ENCODE assay signal across 7 mouse cellular contexts in genomic region chr15:26673239-26673859, GRCm38 (mm10).
DNase-seq lines count a peak whose midpoint lies in the region; ATAC-seq and TF ChIP-seq lines count a peak whose summit lies in the region.

No protein-coding gene starts in this region.

- H3K4me2 ChIP-seq in hindbrain, embryonic 14.5 days (replicated peaks): no peak overlapping the region
- no peak overlapping the region for H3K4me2 ChIP-seq in hindbrain, embryonic 12.5 days (replicated peaks)
- no peak overlapping the region for H3K4me2 ChIP-seq in forebrain, postnatal 0 days (ENCODE audit: low read depth)

- H3K27ac ChIP-seq in hindbrain, embryonic 14.5 days: no peak overlapping the region
- no peak overlapping the region for H3K27ac ChIP-seq in hindbrain, embryonic 12.5 days
- no peak overlapping the region for H3K27ac ChIP-seq in forebrain, postnatal 0 days (ENCODE audit: low read depth, low read length)
- no peak overlapping the region for H3K27ac ChIP-seq in heart, embryonic 10.5 days

- H3K36me3 ChIP-seq in hindbrain, embryonic 14.5 days (replicated peaks; ENCODE audit: control insufficient read depth, insufficient read depth): no peaks in the 10 kb centered on the region
- no peaks in the 10 kb centered on the region for H3K36me3 ChIP-seq in hindbrain, embryonic 12.5 days
- H3K36me3 ChIP-seq in forebrain, postnatal 0 days (ENCODE audit: insufficient read depth): no peaks in the 10 kb centered on the region
- no peaks in the 10 kb centered on the region for H3K36me3 ChIP-seq in heart, embryonic 10.5 days

- no peak overlapping the region for H3K4me3 ChIP-seq in hindbrain, embryonic 14.5 days (replicated peaks; ENCODE audit: low read length)
- no peak overlapping the region for H3K4me3 ChIP-seq in hindbrain, embryonic 12.5 days
- no peak overlapping the region for H3K4me3 ChIP-seq in forebrain, postnatal 0 days (ENCODE audit: low read depth, low read length)
- no peak overlapping the region for H3K4me3 ChIP-seq in heart, embryonic 10.5 days

- ATAC-seq in hindbrain, embryonic 14.5 days (ENCODE audit: low FRiP score): peak; percentile 43; the same call in 1 of the 2 replicates
- no peak for ATAC-seq in hindbrain, embryonic 12.5 days (ENCODE audit: low FRiP score)
- ATAC-seq in forebrain, postnatal 0 days: no peak

- H3K9ac ChIP-seq in hindbrain, embryonic 14.5 days: no peak overlapping the region
- no peak overlapping the region for H3K9ac ChIP-seq in hindbrain, embryonic 12.5 days
- no peak overlapping the region for H3K9ac ChIP-seq in forebrain, postnatal 0 days

- H3K9me3 ChIP-seq in hindbrain, embryonic 14.5 days (ENCODE audit: control insufficient read depth, low read length): no peaks in the 10 kb centered on the region
- H3K9me3 ChIP-seq in hindbrain, embryonic 12.5 days (replicated peaks): no peaks in the 10 kb centered on the region
- H3K9me3 ChIP-seq in forebrain, postnatal 0 days (ENCODE audit: low read length): no peaks in the 10 kb centered on the region
- no peaks in the 10 kb centered on the region for H3K9me3 ChIP-seq in heart, embryonic 10.5 days

- 69% methylated on average over 5 of the region's 5 CpGs for WGBS in hindbrain, embryonic 14.5 days
- WGBS in hindbrain, embryonic 12.5 days: 85% methylated on average over 5 of the region's 5 CpGs
- WGBS in forebrain, postnatal 0 days: 31% methylated on average over 5 of the region's 5 CpGs
- WGBS in heart, embryonic 10.5 days: 80% methylated on average over 5 of the region's 5 CpGs

- DNase-seq in hindbrain, embryonic 14.5 days (ENCODE audit: low spot score): peak; percentile 55
- peak; percentile 54 to 67 for DNase-seq in right cerebral cortex, postnatal 10 days (ENCODE audit: low spot score in 2 of 2)
- no peak for DNase-seq in right cerebral cortex, adult 2 months (ENCODE audit: low spot score in 2 of 2)
- peak; percentile 33 for DNase-seq in forebrain, postnatal 0 days
- peak; percentile 4 for DNase-seq in retina, postnatal 7 days (ENCODE audit: low read depth, low spot score)
- DNase-seq in heart, embryonic 10.5 days (ENCODE audit: low spot score): no peak

- H3K4me1 ChIP-seq in hindbrain, embryonic 14.5 days (replicated peaks; ENCODE audit: control insufficient read depth, insufficient read depth, low read length): no peaks in the 10 kb centered on the region
- H3K4me1 ChIP-seq in hindbrain, embryonic 12.5 days: no peaks in the 10 kb centered on the region
- no peaks in the 10 kb centered on the region for H3K4me1 ChIP-seq in forebrain, postnatal 0 days (ENCODE audit: insufficient read depth)
- no peaks in the 10 kb centered on the region for H3K4me1 ChIP-seq in heart, embryonic 10.5 days

- H3K27me3 ChIP-seq in hindbrain, embryonic 14.5 days (ENCODE audit: control insufficient read depth, insufficient read depth, low read length): no peaks in the 10 kb centered on the region
- H3K27me3 ChIP-seq in hindbrain, embryonic 12.5 days: no peaks in the 10 kb centered on the region
- H3K27me3 ChIP-seq in forebrain, postnatal 0 days (ENCODE audit: insufficient read depth, low read length): no peaks in the 10 kb centered on the region
- no peaks in the 10 kb centered on the region for H3K27me3 ChIP-seq in heart, embryonic 10.5 days (ENCODE audit: insufficient read depth, poor library complexity, severe bottlenecking)

- TF ChIP-seq CTCF in forebrain, postnatal 0 days (IDR thresholded peaks at IDR 0.05; ENCODE audit: low read depth): no peak

Comparison
In these comparisons a context has a peak if more than half of its experiments do, and no peak if none do; other contexts are left out.
1. DNase-seq: peak in hindbrain, embryonic 14.5 days (single experiment), right cerebral cortex, postnatal 10 days (2 of 2), forebrain, postnatal 0 days (single experiment) and retina, postnatal 7 days (single experiment); none in right cerebral cortex, adult 2 months (0 of 2) and heart, embryonic 10.5 days (single experiment).